Mouse (Mus musculus) layer of hippocampus, adult 9-11 months (tissue): ENCODE results near the gene Xrcc1.
A peak's percentile ranks its signal among the peaks of the same experiment; 100 is the strongest.

ENCODE experiments used
- DNase-seq: peaks from one replicate; pipeline ENCODE4 v3.0.0; 2022

Xrcc1 gene

GRCm38 (mm10) chr7:24566206-24566605, 20.1 kb downstream of the Xrcc1 start:
- no peak for DNase-seq

GRCm38 (mm10) chr7:24568512-24568911, 22.4 kb downstream of the Xrcc1 start:
- DNase-seq, result no peak

- DNase-seq, result no peak
These were observed 25.0 kb downstream of the Xrcc1 start for GRCm38 (mm10) chr7:24571071-24571470.

GRCm38 (mm10) chr7:24572455-24572854, 26.4 kb downstream of the Xrcc1 start:
- DNase-seq, result no peak

GRCm38 (mm10) chr7:24574224-24574796, 28.2 kb downstream of the Xrcc1 start:
- DNase-seq, result no peak

GRCm38 (mm10) chr7:24577811-24578210, 31.7 kb downstream of the Xrcc1 start:
- DNase-seq, result no peak

GRCm38 (mm10) chr7:24584876-24585275, 38.8 kb downstream of the Xrcc1 start:
- DNase-seq, result no peak

- DNase-seq, result no peak
These were observed 39.9 kb downstream of the Xrcc1 start for GRCm38 (mm10) chr7:24585995-24586394.

GRCm38 (mm10) chr7:24586828-24587227, 40.7 kb downstream of the Xrcc1 start:
- DNase-seq, result no peak

GRCm38 (mm10) chr7:24587330-24588105, 41.4 kb downstream of the Xrcc1 start, which contains the start of the genes Ethe1 and Zfp575:
TSS of gene Ethe1 (plus strand) at chr7:24587543.
TSS of gene Zfp575 (minus strand) at chr7:24587641.
- peak; percentile 76 for DNase-seq

GRCm38 (mm10) chr7:24588336-24588735, 42.2 kb downstream of the Xrcc1 start:
- no peak for DNase-seq

GRCm38 (mm10) chr7:24591735-24592134, 45.6 kb downstream of the Xrcc1 start:
- no peak for DNase-seq

GRCm38 (mm10) chr7:24592163-24592562, 46.1 kb downstream of the Xrcc1 start:
- DNase-seq, result no peak

- DNase-seq, result no peak
These were observed 46.7 kb downstream of the Xrcc1 start for GRCm38 (mm10) chr7:24592781-24593180.

- DNase-seq, result peak; percentile 63
These were observed 47.7 kb downstream of the Xrcc1 start for GRCm38 (mm10) chr7:24593621-24594308.

- DNase-seq, result no peak
These were observed 48.3 kb downstream of the Xrcc1 start for GRCm38 (mm10) chr7:24594309-24594803.

- DNase-seq, result no peak
These were observed 49.4 kb downstream of the Xrcc1 start for GRCm38 (mm10) chr7:24595464-24595863.

GRCm38 (mm10) chr7:24598121-24598520, 52.0 kb downstream of the Xrcc1 start:
- no peak for DNase-seq

- no peak for DNase-seq
These were observed 53.4 kb downstream of the Xrcc1 start for GRCm38 (mm10) chr7:24599211-24600067.

- DNase-seq, result peak; percentile 94
These were observed 55.0 kb downstream of the Xrcc1 start for GRCm38 (mm10) chr7:24600941-24601597.

GRCm38 (mm10) chr7:24605561-24605960, 59.5 kb downstream of the Xrcc1 start:
- DNase-seq, result no peak

- no peak for DNase-seq
These were observed 60.0 kb downstream of the Xrcc1 start for GRCm38 (mm10) chr7:24606046-24606445.
